Mouse (Mus musculus) stomach, embryonic 16.5 days (tissue): ENCODE data around the gene Fam178b. TPM values are rescaled to one million over a fixed set of nuclear protein-coding genes. Genes with fewer than 3 reads are reported as not detected.

Experiments used
- ATAC-seq: fragments of 200-750 bp; cut with Nextera tagmentation; 2 replicates; pipeline ENCODE4 v1.8.0; 2017; ENCODE audit warnings: moderate number of reproducible peaks, moderate TSS enrichment; ENCODE audit not compliant: insufficient read depth, low FRiP score
- H3K27ac ChIP-seq: fragments of 300-500 bp; sonication (generic); 2 replicates; pipeline ENCODE4 v1.5.1; 2014; ENCODE audit warnings: low read length
- H3K27me3 ChIP-seq: fragments of 300-500 bp; sonication (generic); 2 replicates; pipeline ENCODE4 v1.6.1; 2014; ENCODE audit warnings: low read length, control low read depth, mixed read lengths; ENCODE audit not compliant: control insufficient read depth, insufficient read depth
- H3K36me3 ChIP-seq: fragments of 300-500 bp; sonication (generic); 2 replicates; pipeline ENCODE4 v1.6.1; 2014; ENCODE audit warnings: low read length; ENCODE audit not compliant: control insufficient read depth, insufficient read depth
- H3K4me1 ChIP-seq: fragments of 300-500 bp; sonication (generic); 2 replicates; pipeline ENCODE4 v1.6.1; 2014; ENCODE audit warnings: low read length, control low read depth, mixed read lengths; ENCODE audit not compliant: control insufficient read depth, insufficient read depth
- H3K4me2 ChIP-seq: fragments of 300-500 bp; sonication (generic); 2 replicates; pipeline ENCODE4 v1.6.1; 2014; ENCODE audit warnings: low read depth, low read length, mixed read lengths
- H3K4me3 ChIP-seq: fragments of 300-500 bp; sonication (generic); replicated peaks from 2 replicates; pipeline ENCODE4 v1.5.1; 2014; ENCODE audit warnings: mild to moderate bottlenecking, low read length
- H3K9ac ChIP-seq: fragments of 300-500 bp; sonication (generic); 2 replicates; pipeline ENCODE4 v1.6.1; 2014; ENCODE audit warnings: low read length
- H3K9me3 ChIP-seq: fragments of 300-500 bp; sonication (generic); replicated peaks from 2 replicates; pipeline ENCODE4 v1.6.1; 2016; ENCODE audit warnings: low read length, control low read depth; ENCODE audit not compliant: control insufficient read depth
- WGBS: fragments of 180-500 bp; shearing (Covaris S2); extraction: QIAGEN DNeasy Blood & Tissue Kit; methylation state at CpG from one replicate; pipeline ENCODE4 v1.1.7; 2014; 5-methylcytosine and 5-hydroxymethylcytosine counted together
- polyA plus RNA-seq: library from polyadenylated mRNA; unstranded; fragments of >200 nt; fragmentation: Nextera tagmentation; extraction: Ambion mirVana; gene quantifications from 2 replicates; pipeline ENCODE4 v1.2.1, GENCODE M21; 2015

The Fam178b gene
- polyA plus RNA-seq, 1 experiment from 2014 or later: 0.50 TPM

GRCm38 (mm10) chr1:36635826-36636485 is 47.0 kb downstream of the Fam178b start:
- Histone ChIP-seq H3K4me3 (no peak overlapping the region), H3K4me2 (no peak overlapping the region), H3K36me3 (no peaks in the 10 kb centered on the region), H3K27me3 (no peaks in the 10 kb centered on the region), H3K4me1 (peaks cover 37% of the 10 kb centered on the region), H3K27ac (peak overlapping the region; percentile 77), H3K9ac (peak overlapping the region; percentile 51; the same call in 1 of the 2 replicates), H3K9me3 (no peaks in the 10 kb centered on the region)
- 56% methylated on average over 2 of the region's 2 CpGs for WGBS
- ATAC-seq: no peak

- H3K4me1 ChIP-seq: peaks cover 32% of the 10 kb centered on the region
- no peaks in the 10 kb centered on the region for H3K9me3 ChIP-seq
- no peak overlapping the region for H3K9ac ChIP-seq
- peak; percentile 74 for ATAC-seq
- H3K27ac ChIP-seq: no peak overlapping the region
- H3K4me3 ChIP-seq: no peak overlapping the region
- H3K36me3 ChIP-seq: no peaks in the 10 kb centered on the region
- WGBS: 14% methylated on average over 5 of the region's 5 CpGs
- no peak overlapping the region for H3K4me2 ChIP-seq
- H3K27me3 ChIP-seq: no peaks in the 10 kb centered on the region
Observed at GRCm38 (mm10) chr1:36634940-36635339, 48.0 kb downstream of the Fam178b start.

GRCm38 (mm10) chr1:36633920-36634319 is 49.1 kb downstream of the Fam178b start:
- H3K4me1 ChIP-seq: peaks cover 32% of the 10 kb centered on the region
- H3K36me3 ChIP-seq: no peaks in the 10 kb centered on the region
- H3K4me3 ChIP-seq: no peak overlapping the region
- WGBS: 76% methylated on average over 5 of the region's 5 CpGs
- no peak overlapping the region for H3K27ac ChIP-seq
- no peaks in the 10 kb centered on the region for H3K9me3 ChIP-seq
- no peaks in the 10 kb centered on the region for H3K27me3 ChIP-seq
- H3K9ac ChIP-seq: no peak overlapping the region
- H3K4me2 ChIP-seq: no peak overlapping the region
- ATAC-seq: no peak

GRCm38 (mm10) chr1:36632846-36633245 is 50.1 kb downstream of the Fam178b start:
- WGBS: 96% methylated on average over 1 of the region's 1 CpGs
- no peaks in the 10 kb centered on the region for H3K9me3 ChIP-seq
- H3K36me3 ChIP-seq: no peaks in the 10 kb centered on the region
- H3K27ac ChIP-seq: no peak overlapping the region
- no peak overlapping the region for H3K4me3 ChIP-seq
- no peaks in the 10 kb centered on the region for H3K27me3 ChIP-seq
- no peak for ATAC-seq
- no peak overlapping the region for H3K9ac ChIP-seq
- H3K4me1 ChIP-seq: peaks cover 31% of the 10 kb centered on the region
- no peak overlapping the region for H3K4me2 ChIP-seq

GRCm38 (mm10) chr1:36632090-36632489 is 50.9 kb downstream of the Fam178b start:
- Histone ChIP-seq H3K4me1 (peaks cover 27% of the 10 kb centered on the region), H3K27ac (no peak overlapping the region), H3K4me3 (no peak overlapping the region), H3K36me3 (no peaks in the 10 kb centered on the region), H3K9ac (no peak overlapping the region), H3K9me3 (no peaks in the 10 kb centered on the region), H3K27me3 (no peaks in the 10 kb centered on the region), H3K4me2 (no peak overlapping the region)
- no peak for ATAC-seq
- 87% methylated on average over 4 of the region's 4 CpGs for WGBS

- Histone ChIP-seq H3K36me3 (no peaks in the 10 kb centered on the region), H3K27me3 (no peaks in the 10 kb centered on the region), H3K9ac (0 out of 2 replicates have a peak overlapping the region, but pooled peaks have one; percentile 19), H3K9me3 (no peaks in the 10 kb centered on the region), H3K4me2 (no peak overlapping the region), H3K4me3 (no peak overlapping the region), H3K27ac (no peak overlapping the region), H3K4me1 (peaks cover 20% of the 10 kb centered on the region)
- 50% methylated on average over 4 of the region's 4 CpGs for WGBS
- ATAC-seq: no peak
Observed at GRCm38 (mm10) chr1:36631391-36631790, 51.6 kb downstream of the Fam178b start.

- no peak overlapping the region for H3K4me3 ChIP-seq
- no peak overlapping the region for H3K9ac ChIP-seq
- H3K27me3 ChIP-seq: no peaks in the 10 kb centered on the region
- no peaks in the 10 kb centered on the region for H3K9me3 ChIP-seq
- ATAC-seq: no peak
- WGBS: 62% methylated on average over 3 of the region's 3 CpGs
- H3K4me2 ChIP-seq: no peak overlapping the region
- no peaks in the 10 kb centered on the region for H3K36me3 ChIP-seq
- no peak overlapping the region for H3K27ac ChIP-seq
- H3K4me1 ChIP-seq: peaks cover 13% of the 10 kb centered on the region; the same call in 1 of the 2 replicates
Observed at GRCm38 (mm10) chr1:36630053-36630739, 52.8 kb downstream of the Fam178b start.

GRCm38 (mm10) chr1:36628585-36628984 is 54.4 kb downstream of the Fam178b start:
- Histone ChIP-seq H3K27me3 (no peaks in the 10 kb centered on the region), H3K4me1 (peaks cover 13% of the 10 kb centered on the region; the same call in 1 of the 2 replicates), H3K9ac (no peak overlapping the region), H3K27ac (peak overlapping the region; percentile 76), H3K4me3 (no peak overlapping the region), H3K9me3 (peaks cover 1% of the 10 kb centered on the region; the same call in 1 of the 2 replicates), H3K4me2 (no peak overlapping the region), H3K36me3 (no peaks in the 10 kb centered on the region)
- WGBS: 44% methylated on average over 8 of the region's 8 CpGs
- ATAC-seq: peak; percentile 19; the same call in 1 of the 2 replicates

GRCm38 (mm10) chr1:36625442-36625841 is 57.5 kb downstream of the Fam178b start:
- WGBS: 63% methylated on average over 5 of the region's 5 CpGs
- Histone ChIP-seq H3K4me1 (peaks cover 6% of the 10 kb centered on the region; the same call in 1 of the 2 replicates), H3K27ac (no peak overlapping the region), H3K27me3 (no peaks in the 10 kb centered on the region), H3K9ac (no peak overlapping the region), H3K9me3 (peaks cover 5% of the 10 kb centered on the region; the same call in 1 of the 2 replicates), H3K4me3 (no peak overlapping the region), H3K36me3 (no peaks in the 10 kb centered on the region), H3K4me2 (no peak overlapping the region)
- ATAC-seq: no peak
